Mouse (Mus musculus): ENCODE measurements at regions not wholly inside any gene's neighbourhood (a gene's known extent, or its start where the extent isn't known, plus 50 kb on each side); places are given as distances from the start of the nearest gene placed in this dataset.

DNA sequence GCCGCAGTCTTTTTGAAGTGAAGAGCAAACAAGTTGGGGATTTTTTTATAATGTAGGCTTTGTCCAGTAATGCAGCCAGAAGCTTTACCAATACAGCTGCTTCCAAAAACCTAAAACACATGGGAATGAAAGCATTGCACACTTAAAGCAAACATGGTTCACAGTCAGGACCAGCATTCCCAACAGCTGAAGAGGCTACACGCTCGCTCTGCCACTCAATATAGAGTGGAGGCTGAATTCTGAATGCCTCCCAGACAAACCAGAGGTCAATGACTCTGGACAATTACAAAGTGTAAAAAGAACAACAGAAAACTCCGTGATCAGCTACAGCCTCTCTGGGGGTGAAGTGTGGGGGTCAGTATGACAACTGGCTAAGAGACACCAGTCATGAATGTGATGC is 416.1 kb downstream of the Efna5 start:
- no peak overlapping the region for H3K27ac ChIP-seq
- 75% methylated on average over 4 of the region's 4 CpGs for WGBS
- no peak for ATAC-seq (ENCODE audit: low FRiP score, low read depth)
- H3K9ac ChIP-seq: no peak overlapping the region
- H3K36me3 ChIP-seq: no peaks in the 10 kb centered on the region
- H3K4me3 ChIP-seq: no peak overlapping the region
- no peaks in the 10 kb centered on the region for H3K9me3 ChIP-seq
- no peak overlapping the region for H3K4me2 ChIP-seq (replicated peaks)
- no peaks in the 10 kb centered on the region for H3K27me3 ChIP-seq (replicated peaks)
- no peaks in the 10 kb centered on the region for H3K4me1 ChIP-seq

GRCm38 (mm10) chr17:62464228-62464627 is 416.9 kb downstream of the Efna5 start:
- no peaks in the 10 kb centered on the region for H3K4me1 ChIP-seq
- H3K4me3 ChIP-seq: no peak overlapping the region
- no peaks in the 10 kb centered on the region for H3K27me3 ChIP-seq (replicated peaks)
- no peaks in the 10 kb centered on the region for H3K9me3 ChIP-seq
- H3K27ac ChIP-seq: no peak overlapping the region
- no peaks in the 10 kb centered on the region for H3K36me3 ChIP-seq
- ATAC-seq (ENCODE audit: low FRiP score, low read depth): no peak
- H3K4me2 ChIP-seq (replicated peaks): no peak overlapping the region
- no peak overlapping the region for H3K9ac ChIP-seq
- WGBS: 61% methylated on average over 4 of the region's 4 CpGs

DNA sequence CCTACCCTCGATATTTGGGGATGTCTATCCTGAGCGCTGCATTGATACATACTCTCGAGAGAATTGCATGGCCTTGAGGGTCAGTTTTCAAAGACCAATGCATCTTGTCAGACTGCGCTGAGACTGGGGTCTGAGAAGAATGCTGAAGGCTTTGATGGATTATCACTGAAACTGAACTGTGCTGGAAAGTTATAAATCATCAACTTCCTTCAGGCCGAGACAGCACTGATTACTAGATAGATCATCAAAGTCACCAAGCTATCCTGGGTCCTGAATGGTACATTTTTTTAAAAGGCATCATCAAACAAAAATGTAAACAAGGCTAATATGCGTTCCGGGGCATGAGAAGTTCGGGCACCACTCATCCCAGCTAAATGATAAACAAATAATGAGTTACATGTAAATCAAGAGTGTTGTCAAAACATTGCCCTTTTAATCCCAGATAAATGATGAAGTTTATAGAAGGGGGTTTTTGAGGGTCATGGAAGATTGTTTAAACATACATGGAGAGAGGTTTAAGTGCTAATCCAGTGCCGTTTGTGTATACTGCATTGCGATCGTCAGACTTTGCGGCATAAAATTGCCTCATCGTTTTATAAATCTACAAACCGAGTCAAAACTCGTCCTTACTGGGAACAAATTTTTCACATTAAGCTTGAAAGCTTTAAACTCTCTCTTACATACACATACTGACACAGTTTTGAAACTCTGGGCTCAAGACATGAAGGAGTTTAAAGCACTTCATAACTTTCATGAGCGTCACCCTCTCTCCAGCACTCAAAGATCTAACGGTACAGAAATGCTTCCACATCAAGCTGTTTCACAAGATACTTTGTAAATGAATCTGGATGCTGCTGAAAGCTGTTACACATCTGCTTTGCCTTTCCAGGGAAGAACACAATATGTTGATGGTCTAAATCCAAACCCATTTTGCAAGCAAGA is 419.5 kb downstream of the Efna5 start:
- Histone ChIP-seq H3K27me3 (replicated peaks) (no peaks in the 10 kb centered on the region), H3K27ac (no peak overlapping the region), H3K9ac (no peak overlapping the region), H3K4me3 (no peak overlapping the region), H3K4me1 (no peaks in the 10 kb centered on the region), H3K9me3 (no peaks in the 10 kb centered on the region), H3K4me2 (replicated peaks) (no peak overlapping the region), H3K36me3 (no peaks in the 10 kb centered on the region)
- no peak for ATAC-seq (ENCODE audit: low FRiP score, low read depth)
- 81% methylated on average over 17 of the region's 17 CpGs for WGBS

DNA sequence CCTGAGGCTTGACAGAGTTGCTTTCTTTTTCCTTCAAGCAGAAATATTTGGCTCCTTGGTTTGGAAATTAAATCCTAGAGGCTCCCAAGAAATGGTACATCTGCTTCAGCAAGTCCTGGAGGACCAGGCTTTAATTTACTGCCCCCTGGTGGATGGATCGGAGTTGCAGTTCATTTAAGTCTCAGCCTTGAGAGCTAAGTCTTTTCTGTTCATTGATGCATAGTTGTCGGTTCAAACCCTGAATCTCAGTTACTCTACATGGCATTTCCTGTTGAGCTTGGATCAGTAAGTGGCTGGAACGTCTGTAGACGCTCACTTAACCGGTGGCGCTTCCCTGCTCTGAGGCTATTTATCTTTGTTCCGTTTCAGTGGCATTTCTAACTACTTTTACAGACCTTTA is 422.2 kb downstream of the Efna5 start:
- WGBS: 42% methylated on average over 7 of the region's 7 CpGs
- Histone ChIP-seq H3K9me3 (no peaks in the 10 kb centered on the region), H3K36me3 (no peaks in the 10 kb centered on the region), H3K9ac (no peak overlapping the region), H3K4me3 (no peak overlapping the region), H3K4me2 (replicated peaks) (no peak overlapping the region), H3K27ac (no peak overlapping the region), H3K27me3 (replicated peaks) (no peaks in the 10 kb centered on the region), H3K4me1 (no peaks in the 10 kb centered on the region)
- no peak for ATAC-seq (ENCODE audit: low FRiP score, low read depth)

- H3K27me3 ChIP-seq (replicated peaks): no peaks in the 10 kb centered on the region
- no peaks in the 10 kb centered on the region for H3K9me3 ChIP-seq
- ATAC-seq (ENCODE audit: low FRiP score, low read depth): no peak
- no peak overlapping the region for H3K4me2 ChIP-seq (replicated peaks)
- WGBS: 92% methylated on average over 4 of the region's 4 CpGs
- no peak overlapping the region for H3K4me3 ChIP-seq
- no peak overlapping the region for H3K27ac ChIP-seq
- no peaks in the 10 kb centered on the region for H3K4me1 ChIP-seq
- H3K36me3 ChIP-seq: no peaks in the 10 kb centered on the region
- H3K9ac ChIP-seq: no peak overlapping the region
Observed at GRCm38 (mm10) chr17:62438045-62438444, 443.1 kb downstream of the Efna5 start.

GRCm38 (mm10) chr17:62436044-62436443 is 445.1 kb downstream of the Efna5 start:
- Histone ChIP-seq H3K4me3 (no peak overlapping the region), H3K9ac (no peak overlapping the region), H3K4me1 (no peaks in the 10 kb centered on the region), H3K27me3 (replicated peaks) (no peaks in the 10 kb centered on the region), H3K9me3 (no peaks in the 10 kb centered on the region), H3K4me2 (replicated peaks) (no peak overlapping the region), H3K36me3 (no peaks in the 10 kb centered on the region), H3K27ac (no peak overlapping the region)
- WGBS: 73% methylated on average over 1 of the region's 1 CpGs
- no peak for ATAC-seq (ENCODE audit: low FRiP score, low read depth)

DNA sequence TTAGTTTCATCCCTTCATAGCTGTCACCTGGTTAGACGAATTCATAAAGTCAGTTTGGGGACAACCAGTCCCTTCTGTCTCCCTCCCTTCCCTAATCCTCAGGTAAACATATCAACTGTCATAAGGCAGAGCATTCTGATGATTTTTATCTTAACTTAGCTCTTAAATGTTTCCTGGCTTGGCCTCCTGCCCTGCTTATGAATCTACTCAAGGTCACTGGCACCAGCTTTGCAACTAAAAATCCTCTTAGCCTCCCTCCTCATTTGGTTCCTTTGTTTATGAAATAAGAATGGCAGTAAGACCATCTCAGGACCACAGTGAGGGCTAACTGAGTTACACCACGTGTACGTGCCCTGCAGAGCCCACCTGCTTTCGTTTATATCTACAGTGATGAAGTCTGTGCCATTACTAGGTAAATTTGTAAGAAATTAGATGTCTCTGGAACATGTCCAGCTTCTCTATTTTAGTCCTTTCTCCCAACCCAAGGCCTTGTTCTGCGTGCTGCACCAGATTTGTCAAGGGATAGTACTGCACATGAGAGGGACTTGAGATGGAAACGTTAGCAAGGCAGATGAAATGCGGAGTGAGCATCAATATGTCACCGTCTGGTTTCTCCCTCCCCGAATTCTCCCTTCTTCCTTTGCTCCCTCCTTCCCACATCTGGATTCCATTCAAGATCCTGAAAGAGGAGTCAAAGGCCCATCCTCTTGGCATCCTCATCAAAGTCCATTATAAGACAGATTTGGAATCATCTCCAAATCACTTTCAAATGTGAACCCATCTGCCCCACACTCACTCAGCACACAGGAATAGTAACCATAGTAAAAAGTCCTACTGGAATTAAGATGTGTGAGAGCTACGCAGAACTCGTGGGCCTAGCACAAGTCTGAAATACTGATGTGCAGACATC is 457.4 kb downstream of the Efna5 start:
- H3K36me3 ChIP-seq: no peaks in the 10 kb centered on the region
- no peak overlapping the region for H3K27ac ChIP-seq
- no peak overlapping the region for H3K4me3 ChIP-seq
- H3K4me2 ChIP-seq (replicated peaks): no peak overlapping the region
- H3K9ac ChIP-seq: no peak overlapping the region
- no peaks in the 10 kb centered on the region for H3K4me1 ChIP-seq
- no peaks in the 10 kb centered on the region for H3K27me3 ChIP-seq (replicated peaks)
- no peaks in the 10 kb centered on the region for H3K9me3 ChIP-seq
- ATAC-seq (ENCODE audit: low FRiP score, low read depth): no peak
- WGBS: 86% methylated on average over 11 of the region's 11 CpGs

GRCm38 (mm10) chr17:62417584-62417983 is 463.5 kb downstream of the Efna5 start:
- Histone ChIP-seq H3K9me3 (no peaks in the 10 kb centered on the region), H3K36me3 (no peaks in the 10 kb centered on the region), H3K4me1 (no peaks in the 10 kb centered on the region), H3K4me3 (no peak overlapping the region), H3K27ac (no peak overlapping the region), H3K4me2 (replicated peaks) (no peak overlapping the region), H3K9ac (no peak overlapping the region), H3K27me3 (replicated peaks) (no peaks in the 10 kb centered on the region)
- no peak for ATAC-seq (ENCODE audit: low FRiP score, low read depth)
- WGBS: 79% methylated on average over 8 of the region's 8 CpGs

- no peak overlapping the region for H3K9ac ChIP-seq
- no peaks in the 10 kb centered on the region for H3K36me3 ChIP-seq
- H3K9me3 ChIP-seq: no peaks in the 10 kb centered on the region
- H3K4me3 ChIP-seq: no peak overlapping the region
- ATAC-seq (ENCODE audit: low FRiP score, low read depth): no peak
- 94% methylated on average over 4 of the region's 4 CpGs for WGBS
- H3K4me2 ChIP-seq (replicated peaks): no peak overlapping the region
- no peaks in the 10 kb centered on the region for H3K27me3 ChIP-seq (replicated peaks)
- no peak overlapping the region for H3K27ac ChIP-seq
- no peaks in the 10 kb centered on the region for H3K4me1 ChIP-seq
Observed at GRCm38 (mm10) chr17:62415152-62415551, 466.0 kb downstream of the Efna5 start.

GRCm38 (mm10) chr17:62412666-62413180 is 468.4 kb downstream of the Efna5 start:
- H3K36me3 ChIP-seq: no peaks in the 10 kb centered on the region
- no peak overlapping the region for H3K9ac ChIP-seq
- H3K4me1 ChIP-seq: no peaks in the 10 kb centered on the region
- no peaks in the 10 kb centered on the region for H3K27me3 ChIP-seq (replicated peaks)
- 94% methylated on average over 12 of the region's 12 CpGs for WGBS
- no peak overlapping the region for H3K4me2 ChIP-seq (replicated peaks)
- no peak overlapping the region for H3K4me3 ChIP-seq
- no peak for ATAC-seq (ENCODE audit: low FRiP score, low read depth)
- no peaks in the 10 kb centered on the region for H3K9me3 ChIP-seq
- no peak overlapping the region for H3K27ac ChIP-seq

GRCm38 (mm10) chr17:62403739-62404138 is 477.4 kb downstream of the Efna5 start:
- Histone ChIP-seq H3K36me3 (no peaks in the 10 kb centered on the region), H3K9ac (no peak overlapping the region), H3K9me3 (no peaks in the 10 kb centered on the region), H3K27me3 (replicated peaks) (no peaks in the 10 kb centered on the region), H3K4me3 (no peak overlapping the region), H3K27ac (no peak overlapping the region), H3K4me2 (replicated peaks) (no peak overlapping the region), H3K4me1 (no peaks in the 10 kb centered on the region)
- ATAC-seq (ENCODE audit: low FRiP score, low read depth): no peak
- 91% methylated on average over 1 of the region's 1 CpGs for WGBS

- H3K27ac ChIP-seq: no peak overlapping the region
- H3K36me3 ChIP-seq: no peaks in the 10 kb centered on the region
- H3K27me3 ChIP-seq (replicated peaks): no peaks in the 10 kb centered on the region
- no peak overlapping the region for H3K9ac ChIP-seq
- 92% methylated on average over 8 of the region's 8 CpGs for WGBS
- no peaks in the 10 kb centered on the region for H3K9me3 ChIP-seq
- no peak overlapping the region for H3K4me2 ChIP-seq (replicated peaks)
- H3K4me1 ChIP-seq: no peaks in the 10 kb centered on the region
- no peak for ATAC-seq (ENCODE audit: low FRiP score, low read depth)
- H3K4me3 ChIP-seq: no peak overlapping the region
Observed at GRCm38 (mm10) chr17:62393355-62394006, 487.6 kb downstream of the Efna5 start.
